Mouse (Mus musculus) lung, postnatal 0 days (tissue): ENCODE results near the gene Esrra. TPM values are rescaled to one million over a fixed set of nuclear protein-coding genes. Genes with fewer than 3 reads are reported as not detected.
"Not testable (repeated sequence)": the region's sequence is repeated elsewhere in the genome, so short reads cannot be mapped to it uniquely, and the experiment has no call there.

Experiments
- ATAC-seq: fragments of 200-750 bp; cut with Nextera tagmentation; 2 replicates; pipeline ENCODE4 v1.8.0; 2017; ENCODE audit warnings: moderate library complexity
- DNase-seq: peaks from one replicate; pipeline ENCODE4 v3.0.0-alpha.2; 2016; ENCODE audit warnings: low spot score
- H3K27ac ChIP-seq: fragments of 300-500 bp; sonication (generic); 2 replicates; pipeline ENCODE4 v1.5.1; 2014; ENCODE audit warnings: antibody characterized with exemption, mild to moderate bottlenecking, low read length, mixed read lengths
- H3K27me3 ChIP-seq: fragments of 300-500 bp; sonication (generic); replicated peaks from 2 replicates; pipeline ENCODE4 v1.6.1; 2014; ENCODE audit warnings: low read length, mixed read lengths; ENCODE audit not compliant: insufficient read depth
- H3K36me3 ChIP-seq: fragments of 300-500 bp; sonication (generic); 2 replicates; pipeline ENCODE4 v1.6.1; 2014; ENCODE audit warnings: low read length, mixed read lengths; ENCODE audit not compliant: insufficient read depth
- H3K4me1 ChIP-seq: fragments of 300-500 bp; sonication (generic); 2 replicates; pipeline ENCODE4 v1.6.1; 2014; ENCODE audit warnings: antibody characterized with exemption, low read depth, low read length, mixed read lengths; ENCODE audit not compliant: insufficient read depth
- H3K4me2 ChIP-seq: fragments of 300-500 bp; sonication (generic); replicated peaks from 2 replicates; pipeline ENCODE4 v1.6.1; 2014; ENCODE audit warnings: low read depth, mild to moderate bottlenecking, low read length, moderate library complexity, mixed read lengths
- H3K4me3 ChIP-seq: fragments of 300-500 bp; sonication (generic); 2 replicates; pipeline ENCODE4 v1.5.1; 2014; ENCODE audit warnings: low read depth, low read length
- H3K9ac ChIP-seq: fragments of 300-500 bp; sonication (generic); replicated peaks from 2 replicates; pipeline ENCODE4 v1.6.1; 2014; ENCODE audit warnings: low read depth, mild to moderate bottlenecking
- H3K9me3 ChIP-seq: fragments of 300-500 bp; sonication (generic); 2 replicates; pipeline ENCODE4 v1.6.1; 2016; ENCODE audit warnings: low read length, mixed read lengths
- CTCF ChIP-seq: IDR thresholded peaks from 2 replicates; pipeline ENCODE4 v1.5.1; 2016; ENCODE audit warnings: antibody characterized with exemption, mild to moderate bottlenecking
- EP300 ChIP-seq: IDR thresholded peaks from 2 replicates; pipeline ENCODE4 v1.6.1; 2016; ENCODE audit warnings: antibody characterized with exemption, mild to moderate bottlenecking, control low read depth
- WGBS: fragments of 180-500 bp; shearing (Covaris S2); extraction: QIAGEN DNeasy Blood & Tissue Kit; methylation state at CpG from one replicate; pipeline ENCODE4 v1.1.7; 2014; 5-methylcytosine and 5-hydroxymethylcytosine counted together
- polyA plus RNA-seq: library from polyadenylated mRNA; unstranded; fragments of >200 nt; fragmentation: Nextera tagmentation; extraction: Ambion mirVana; gene quantifications from 2 replicates; pipeline ENCODE4 v1.2.1, GENCODE M21; 2015

Gene Esrra
- polyA plus RNA-seq, 1 experiment from 2014 or later: 12.8 TPM

GRCm38 (mm10) chr19:6912205-6912970, 9.2 kb downstream of the Esrra start:
- Histone ChIP-seq H3K27ac (no peak overlapping the region), H3K4me2 (no peak overlapping the region), H3K4me3 (no peak overlapping the region), H3K27me3 (no peaks in the 10 kb centered on the region), H3K9me3 (no peaks in the 10 kb centered on the region), H3K36me3 (peaks cover 4% of the 10 kb centered on the region; the same call in 1 of the 2 replicates), H3K4me1 (no peaks in the 10 kb centered on the region; the same call in 1 of the 2 replicates), H3K9ac (no peak overlapping the region)
- 89% methylated on average over 15 of the region's 15 CpGs for WGBS
- no peak for DNase-seq
- no peak for ATAC-seq
- no peak for TF ChIP-seq CTCF
- TF ChIP-seq EP300: no peak

- no peak overlapping the region for H3K4me3 ChIP-seq
Observed at GRCm38 (mm10) chr19:6911101-6912074, 10.2 kb downstream of the Esrra start.

GRCm38 (mm10) chr19:6910306-6910705, 11.3 kb downstream of the Esrra start:
- not testable (repeated sequence) for H3K27me3 ChIP-seq, H3K4me1 ChIP-seq, H3K9me3 ChIP-seq, H3K36me3 ChIP-seq
- peak overlapping the region; percentile 66; the same call in 1 of the 2 replicates for H3K9ac ChIP-seq
- peak; percentile 15 for ATAC-seq
- peak; percentile 56 for DNase-seq
- peak overlapping the region; percentile 67 for H3K4me3 ChIP-seq
- WGBS: under 1% methylated on average over 26 of the region's 30 CpGs
- peak overlapping the region; percentile 98 for H3K27ac ChIP-seq
- H3K4me2 ChIP-seq: peak overlapping the region; percentile 77

More at GRCm38 (mm10) chr19:6911101-6912074, 10.2 kb downstream of the Esrra start:
- peaks cover 4% of the 10 kb centered on the region; the same call in 1 of the 2 replicates for H3K36me3 ChIP-seq
- no peak overlapping the region for H3K27ac ChIP-seq
- 0 out of 2 replicates have a peak overlapping the region, but pooled peaks have one; percentile 19 for H3K9ac ChIP-seq
- no peak for TF ChIP-seq EP300
- no peaks in the 10 kb centered on the region for H3K9me3 ChIP-seq
- WGBS: 89% methylated on average over 19 of the region's 19 CpGs
- DNase-seq (no peak), ATAC-seq (no peak)
- H3K27me3 ChIP-seq: no peaks in the 10 kb centered on the region
- no peak overlapping the region for H3K4me2 ChIP-seq
- no peaks in the 10 kb centered on the region; the same call in 1 of the 2 replicates for H3K4me1 ChIP-seq

GRCm38 (mm10) chr19:6909507-6910289, 11.9 kb downstream of the Esrra start, which contains the start of the genes Trmt112 and Prdx5:
TSS of gene Trmt112 (plus strand) at chr19:6909698.
TSS of gene Prdx5 (minus strand) at chr19:6910106.
- H3K9ac ChIP-seq: peak within 1 kb of the TSS; percentile 66
- WGBS: 1% methylated on average over 62 of the region's 65 CpGs
- H3K9me3 ChIP-seq: no peaks in the 10 kb centered on the region
- no peaks in the 10 kb centered on the region; the same call in 1 of the 2 replicates for H3K4me1 ChIP-seq
- DNase-seq (peak; percentile 98), ATAC-seq (peak; percentile 95)
- TF ChIP-seq EP300 (peak; percentile 64), CTCF (peak; percentile 44)
- peak within 1 kb of the TSS; percentile 67 for H3K4me3 ChIP-seq
- no peaks in the 10 kb centered on the region for H3K27me3 ChIP-seq
- peak within 1 kb of the TSS; percentile 77 for H3K4me2 ChIP-seq
- H3K36me3 ChIP-seq: peaks cover 4% of the 10 kb centered on the region; the same call in 1 of the 2 replicates
- peak within 1 kb of the TSS; percentile 98 for H3K27ac ChIP-seq

GRCm38 (mm10) chr19:6909021-6909420, 12.6 kb downstream of the Esrra start:
- 5% methylated on average over 11 of the region's 11 CpGs for WGBS
- H3K9ac ChIP-seq: peak overlapping the region; percentile 66
- ATAC-seq (no peak), DNase-seq (peak; percentile 32)
- peak overlapping the region; percentile 98 for H3K27ac ChIP-seq
- no peaks in the 10 kb centered on the region for H3K27me3 ChIP-seq
- TF ChIP-seq CTCF: no peak
- no peak for TF ChIP-seq EP300
- H3K4me1 ChIP-seq: no peaks in the 10 kb centered on the region; the same call in 1 of the 2 replicates
- peak overlapping the region; percentile 67 for H3K4me3 ChIP-seq
- H3K4me2 ChIP-seq: peak overlapping the region; percentile 77
- peaks cover 10% of the 10 kb centered on the region; the same call in 1 of the 2 replicates for H3K36me3 ChIP-seq
- no peaks in the 10 kb centered on the region for H3K9me3 ChIP-seq
